Mouse (Mus musculus) liver, adult 2 months (tissue): ENCODE results near the gene Prkca. TPM values are rescaled to one million over a fixed set of nuclear protein-coding genes. Genes with fewer than 3 reads are reported as not detected.

Experiments
- DNase-seq: peaks from one replicate; pipeline ENCODE4 v3.0.0-alpha.2; 2011; ENCODE audit warnings: low read depth, low spot score; ENCODE audit errors: extremely low read depth
- H3K27ac ChIP-seq: fragments of 200-500 bp; replicated peaks from 2 replicates; pipeline ENCODE4 v1.5.1; 2012; ENCODE audit warnings: low read depth, mild to moderate bottlenecking, control low read depth, inconsistent platforms, low read length; ENCODE audit not compliant: insufficient read depth
- H3K27me3 ChIP-seq: fragments of 200-500 bp; 2 replicates; pipeline ENCODE4 v1.6.1; 2012; ENCODE audit warnings: mild to moderate bottlenecking, moderate library complexity, low read length, inconsistent platforms; ENCODE audit not compliant: control insufficient read depth, insufficient read depth
- H3K36me3 ChIP-seq: fragments of 200-500 bp; 2 replicates; pipeline ENCODE4 v1.6.1; 2012; ENCODE audit warnings: low read length, inconsistent platforms; ENCODE audit not compliant: control insufficient read depth, insufficient read depth
- H3K4me1 ChIP-seq: fragments of 200-500 bp; 2 replicates; pipeline ENCODE4 v1.6.1; 2011; ENCODE audit warnings: low read length; ENCODE audit not compliant: control insufficient read depth, insufficient read depth
- H3K4me3 ChIP-seq: fragments of 200-500 bp; 2 replicates; pipeline ENCODE4 v1.5.1; 2011; ENCODE audit warnings: low read depth, mild to moderate bottlenecking, control low read depth, low read length, moderate library complexity; ENCODE audit not compliant: insufficient read depth
- H3K79me2 ChIP-seq: fragments of 200-500 bp; 2 replicates; pipeline ENCODE4 v1.6.1; 2012; ENCODE audit warnings: inconsistent platforms, mild to moderate bottlenecking, low read length, moderate library complexity; ENCODE audit not compliant: control insufficient read depth, insufficient read depth
- H3K9ac ChIP-seq: fragments of 200-500 bp; 2 replicates; pipeline ENCODE4 v1.6.1; 2012; ENCODE audit warnings: low read depth, mild to moderate bottlenecking, control low read depth, inconsistent platforms, low read length
- CTCF ChIP-seq: fragments of 200-500 bp; IDR thresholded peaks from 2 replicates; pipeline ENCODE4 v1.5.1; 2011; ENCODE audit warnings: low read depth, low read length, control low read depth
- POLR2A ChIP-seq: fragments of 200-500 bp; IDR thresholded peaks from 2 replicates; pipeline ENCODE4 v1.6.1; 2011; ENCODE audit warnings: low read length, control low read depth; ENCODE audit not compliant: insufficient read depth; ENCODE audit errors: extremely low read depth
- WGBS: fragments of 180-500 bp; shearing (Covaris S2); methylation state at CpG from one replicate; pipeline ENCODE4 v1.1.7; 2018; 5-methylcytosine and 5-hydroxymethylcytosine counted together
- polyA plus RNA-seq: library from polyadenylated mRNA; depleted of rRNA; stranded (reverse); fragments of >200 nt; gene quantifications from 2 replicates; pipeline ENCODE4 v1.2.3, GENCODE M21; 2012
- total RNA-seq: library from RNA; depleted of rRNA; stranded (reverse); fragments of >200 nt; gene quantifications from 2 replicates; pipeline ENCODE4 v1.2.3, GENCODE M21; 2014

The Prkca gene
- total and polyA plus RNA-seq, 2 experiments, result 2.8 to 4.3 TPM

- Histone ChIP-seq H3K27me3 (no peaks in the 10 kb centered on the region), H3K4me3 (no peak overlapping the region), H3K36me3 (no peaks in the 10 kb centered on the region), H3K79me2 (no peaks in the 10 kb centered on the region), H3K9ac (no peak overlapping the region), H3K27ac (no peak overlapping the region), H3K4me1 (peaks cover 12% of the 10 kb centered on the region)
- WGBS, result 93% methylated on average over 4 of the region's 4 CpGs
- DNase-seq, result no peak
- no peak for TF ChIP-seq CTCF
- TF ChIP-seq POLR2A, result no peak
These were observed 113.6 kb downstream of the Prkca start for GRCm38 (mm10) chr11:108230101-108230500.

DNA sequence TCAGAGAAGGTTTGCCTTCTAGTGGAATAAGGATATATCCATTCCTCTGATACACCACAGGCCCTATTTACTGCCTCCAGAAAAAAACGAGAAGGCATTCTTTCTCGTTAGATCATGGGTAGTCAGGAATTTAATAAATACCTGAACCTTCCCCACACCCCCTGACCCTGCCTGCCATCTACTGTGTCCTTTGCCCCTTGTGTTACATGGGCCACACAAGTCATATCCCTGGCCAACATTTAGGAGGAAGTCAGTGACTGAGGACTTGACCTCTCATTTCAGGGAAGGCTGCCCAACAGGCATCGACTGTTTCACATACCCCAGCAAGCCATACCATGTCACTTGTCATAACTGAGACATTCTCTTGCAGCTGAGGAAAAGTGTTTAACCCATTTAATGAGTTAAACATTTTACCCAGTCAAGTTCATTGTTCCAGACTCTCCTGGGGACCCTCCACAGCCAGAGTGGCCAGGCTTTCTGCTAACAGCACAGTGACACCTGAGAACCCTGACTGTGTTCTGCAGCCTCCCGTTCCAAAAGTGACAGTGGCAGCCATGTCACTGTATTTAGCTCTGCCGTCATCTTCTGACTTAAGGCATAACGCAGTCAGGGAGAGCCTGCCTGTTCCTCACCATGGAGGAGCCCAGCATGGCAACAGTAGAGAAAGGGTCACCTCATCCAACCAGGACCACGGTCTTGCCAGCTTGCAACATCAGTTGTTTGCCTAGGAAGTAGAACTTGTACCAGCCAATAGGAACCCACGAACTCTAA is 114.4 kb downstream of the Prkca start:
- TF ChIP-seq CTCF, result no peak
- no peak for TF ChIP-seq POLR2A
- Histone ChIP-seq H3K36me3 (no peaks in the 10 kb centered on the region), H3K27me3 (no peaks in the 10 kb centered on the region), H3K4me3 (no peak overlapping the region), H3K4me1 (peaks cover 12% of the 10 kb centered on the region), H3K27ac (no peak overlapping the region), H3K9ac (no peak overlapping the region), H3K79me2 (no peaks in the 10 kb centered on the region)
- DNase-seq, result peak; percentile 68
- 48% methylated on average over 8 of the region's 8 CpGs for WGBS

DNA sequence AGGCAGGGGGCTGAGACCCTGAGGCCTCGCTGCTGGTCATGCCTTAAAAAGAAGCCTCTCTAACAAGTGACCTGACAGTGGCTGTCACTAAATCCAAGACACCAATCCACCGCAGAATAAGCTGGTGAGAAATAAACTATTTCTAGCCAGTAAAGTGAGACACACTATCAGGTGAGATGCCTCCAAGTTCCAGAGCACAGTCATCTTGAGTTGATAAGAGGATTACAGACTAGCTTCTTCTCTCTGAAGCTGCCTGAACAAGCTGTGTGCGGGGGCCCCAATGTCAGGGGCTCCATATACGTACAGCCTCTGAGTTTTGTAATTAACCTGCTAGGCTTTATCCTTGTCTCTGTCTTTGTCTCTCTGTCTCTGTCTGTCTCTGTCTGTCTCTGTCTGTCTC is 115.2 kb downstream of the Prkca start:
- no peak for DNase-seq
- Histone ChIP-seq H3K36me3 (no peaks in the 10 kb centered on the region), H3K4me1 (peaks cover 12% of the 10 kb centered on the region), H3K9ac (no peak overlapping the region), H3K4me3 (no peak overlapping the region), H3K79me2 (no peaks in the 10 kb centered on the region), H3K27me3 (no peaks in the 10 kb centered on the region), H3K27ac (no peak overlapping the region)
- WGBS, result 96% methylated on average over 4 of the region's 4 CpGs
- TF ChIP-seq CTCF (no peak), POLR2A (no peak)

DNA sequence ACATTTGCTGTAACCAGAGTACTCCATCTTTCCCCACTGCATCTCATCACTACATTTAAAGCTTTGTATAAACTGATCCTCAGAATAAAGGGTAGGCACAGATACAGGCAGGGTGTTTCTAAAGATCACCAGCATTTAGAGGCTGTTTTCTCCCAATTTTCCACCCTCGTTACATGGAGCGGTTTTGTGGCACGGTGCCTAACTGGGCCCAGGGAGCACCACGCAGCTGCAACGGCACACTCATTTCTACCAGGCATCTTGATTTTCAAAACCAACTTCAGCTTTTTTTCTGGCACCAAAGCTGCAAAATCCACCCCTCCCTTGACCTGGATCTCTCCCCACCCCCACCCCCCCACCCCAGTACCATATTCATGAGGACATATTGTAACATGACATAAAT is 117.5 kb downstream of the Prkca start:
- Histone ChIP-seq H3K27ac (no peak overlapping the region), H3K4me3 (no peak overlapping the region), H3K79me2 (no peaks in the 10 kb centered on the region), H3K36me3 (no peaks in the 10 kb centered on the region), H3K9ac (no peak overlapping the region), H3K27me3 (no peaks in the 10 kb centered on the region), H3K4me1 (peaks cover 10% of the 10 kb centered on the region)
- DNase-seq, result no peak
- TF ChIP-seq CTCF (no peak), POLR2A (no peak)
- WGBS, result 92% methylated on average over 5 of the region's 5 CpGs

DNA sequence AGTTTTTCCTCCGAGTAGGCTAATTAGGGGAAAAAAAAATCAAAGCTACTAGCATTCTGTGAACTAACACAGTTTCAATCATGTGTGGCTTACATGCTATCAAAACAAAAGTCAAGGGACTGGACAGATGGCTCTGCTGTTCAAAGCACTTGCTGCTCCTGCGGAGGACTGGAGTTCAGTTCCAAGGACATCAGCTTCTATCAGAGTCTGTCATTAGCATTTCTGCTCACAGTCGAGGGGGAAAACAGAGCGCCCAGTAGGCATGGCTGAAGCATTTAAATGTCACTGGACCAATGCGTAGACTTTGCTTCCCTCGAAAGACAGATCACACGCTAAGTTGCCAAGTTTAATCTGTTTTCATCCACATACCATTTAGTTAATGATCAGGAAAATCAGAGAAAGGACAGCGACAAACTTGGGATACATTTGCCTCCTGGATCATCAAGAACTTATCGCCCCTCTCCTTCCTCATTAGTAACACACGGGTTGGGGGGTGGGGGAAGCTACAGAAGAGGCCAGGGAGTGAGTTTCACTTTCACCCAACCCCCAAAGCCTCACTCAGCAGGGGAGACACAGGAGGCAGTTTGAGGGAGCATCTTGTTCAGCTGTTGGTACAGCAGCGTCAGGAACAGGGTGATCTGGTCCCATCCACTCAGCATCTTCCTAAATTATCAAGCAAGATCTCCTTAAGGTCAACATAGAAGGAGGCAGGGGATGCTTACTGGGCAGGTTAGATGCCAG is 119.3 kb downstream of the Prkca start:
- H3K4me3 ChIP-seq, result no peak overlapping the region
- no peak overlapping the region for H3K27ac ChIP-seq
- no peak for DNase-seq
- H3K4me1 ChIP-seq, result peaks cover 5% of the 10 kb centered on the region
- no peak overlapping the region for H3K9ac ChIP-seq
- TF ChIP-seq CTCF (no peak), POLR2A (no peak)
- H3K36me3 ChIP-seq, result no peaks in the 10 kb centered on the region
- no peaks in the 10 kb centered on the region for H3K79me2 ChIP-seq
- WGBS, result 64% methylated on average over 11 of the region's 11 CpGs
- H3K27me3 ChIP-seq, result no peaks in the 10 kb centered on the region

GRCm38 (mm10) chr11:108223613-108224232 is 120.0 kb downstream of the Prkca start:
- Histone ChIP-seq H3K36me3 (no peaks in the 10 kb centered on the region), H3K4me1 (no peaks in the 10 kb centered on the region), H3K27me3 (no peaks in the 10 kb centered on the region), H3K79me2 (no peaks in the 10 kb centered on the region), H3K27ac (no peak overlapping the region), H3K4me3 (no peak overlapping the region), H3K9ac (no peak overlapping the region)
- TF ChIP-seq POLR2A, result no peak
- TF ChIP-seq CTCF, result no peak
- DNase-seq, result no peak
- WGBS, result 80% methylated on average over 13 of the region's 13 CpGs
